Mouse (Mus musculus) left cerebral cortex, postnatal 14 days (tissue): ENCODE measurements around the gene Gga1. TPM values are rescaled to one million over a fixed set of nuclear protein-coding genes. Genes with fewer than 3 reads are reported as not detected.

Experiments
- DNase-seq, 2 experiments: peaks; one replicate each; pipeline ENCODE4 v3.0.0; 2021 to 2022; ENCODE audit warnings: low spot score in 2 of 2, mixed read lengths in 1 of 2
- intact Hi-C: fragments of 180-260 bp; cut with DNase I; formaldehyde crosslinking; loops from one replicate; pipeline ENCODE4 v1.15.1; 2025
- long read RNA-seq, 2 experiments: library from polyadenylated mRNA; stranded (forward); transcript quantifications; one replicate each; pipeline ENCODE4 v2.0.0; 2021
- total RNA-seq, 2 experiments: library from RNA; stranded (reverse); gene quantifications; 2 replicates each; pipeline ENCODE4 v1.2.3; 2021

The Gga1 gene
- 10 to 100 TPM; 53.7 to 56.3 TPM for total RNA-seq
- long read RNA-seq, experiment 1, transcript Gga1-201 (17 exons, 3,034 nt) = major isoform, 94 of 126 reads
- long read RNA-seq, experiment 1, partial matches to known transcripts = 17 of 126 reads
- long read RNA-seq, experiment 1, other reads (novel, unspliced or antisense) = 15 of 126 reads
- long read RNA-seq, experiment 2, transcript Gga1-201 (17 exons, 3,034 nt) = major isoform, 68 of 94 reads
- long read RNA-seq, experiment 2, partial matches to known transcripts = 10 of 94 reads
- long read RNA-seq, experiment 2, other reads (novel, unspliced or antisense) = 16 of 94 reads

DNA sequence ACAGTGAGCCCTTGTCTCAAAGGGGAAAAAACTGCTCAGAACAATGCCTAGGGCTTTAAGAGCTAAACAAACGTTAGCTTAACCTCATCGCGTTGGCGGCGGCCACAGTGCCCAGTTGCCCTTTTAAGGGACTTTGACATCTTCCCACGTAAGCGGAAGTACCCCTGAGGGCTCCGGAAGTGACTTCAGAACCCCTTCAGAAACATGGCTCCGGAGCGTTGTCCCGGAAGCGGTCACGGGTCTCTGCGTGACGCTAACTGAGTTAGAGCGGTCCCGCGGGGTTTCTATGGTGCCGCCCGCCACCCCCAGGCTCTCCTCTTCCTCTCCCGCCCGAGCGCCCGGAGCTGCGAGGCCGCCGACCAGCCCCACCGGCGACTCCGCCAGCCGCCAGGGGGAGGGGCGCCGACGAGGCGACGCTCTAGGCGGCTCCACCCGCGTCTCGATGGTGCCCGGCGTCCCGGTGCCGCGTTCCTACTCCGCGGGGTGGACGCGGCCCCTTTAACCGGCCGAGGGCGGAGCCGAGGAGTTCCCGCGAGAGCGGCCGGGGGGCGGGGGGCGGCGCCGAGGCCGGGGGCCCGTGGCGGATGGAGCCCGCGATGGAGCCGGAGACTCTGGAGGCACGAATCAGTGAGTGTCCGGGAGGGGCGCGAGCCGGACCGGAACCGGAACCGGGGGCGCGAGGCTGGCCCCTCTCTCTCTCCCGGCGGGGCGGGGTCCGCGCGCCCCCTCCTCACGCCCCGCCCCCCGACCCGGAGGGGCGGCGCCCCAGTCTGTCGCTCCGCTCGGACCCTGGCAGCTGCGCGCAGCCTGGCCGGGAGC, at the start of gene Gga1:
Gga1 (plus strand) TSS at position 200 of the 819 bp plus-strand sequence.
- intact Hi-C loops = no loop called here
- peak; percentile 95 to 97 for DNase-seq

DNA sequence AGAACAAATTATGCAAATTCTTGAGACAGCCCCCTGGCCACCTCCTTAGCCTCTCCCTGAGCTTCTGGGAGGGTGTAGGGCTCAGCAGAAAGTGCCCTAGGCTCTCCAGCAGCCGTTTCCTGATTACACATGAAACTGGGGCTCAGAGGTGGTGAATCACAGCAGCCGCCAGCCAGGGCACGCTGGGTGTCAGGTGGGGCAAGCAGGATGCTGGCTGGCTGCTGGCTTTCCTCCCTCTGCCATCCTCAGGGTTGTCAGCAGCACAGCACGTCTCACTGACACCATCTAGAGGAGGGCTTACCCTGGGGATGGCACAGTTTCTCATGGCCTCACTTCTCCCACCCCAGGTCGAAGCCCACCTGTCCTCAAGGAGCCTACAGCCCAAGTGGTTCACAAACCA, 48.7 kb upstream of the Gga1 start:
- intact Hi-C loops = loop anchor here (5.0 kb wide), 1 partner anchor 44 kb away; no protein-coding TSS in a partner anchor
- DNase-seq = no peak

DNA sequence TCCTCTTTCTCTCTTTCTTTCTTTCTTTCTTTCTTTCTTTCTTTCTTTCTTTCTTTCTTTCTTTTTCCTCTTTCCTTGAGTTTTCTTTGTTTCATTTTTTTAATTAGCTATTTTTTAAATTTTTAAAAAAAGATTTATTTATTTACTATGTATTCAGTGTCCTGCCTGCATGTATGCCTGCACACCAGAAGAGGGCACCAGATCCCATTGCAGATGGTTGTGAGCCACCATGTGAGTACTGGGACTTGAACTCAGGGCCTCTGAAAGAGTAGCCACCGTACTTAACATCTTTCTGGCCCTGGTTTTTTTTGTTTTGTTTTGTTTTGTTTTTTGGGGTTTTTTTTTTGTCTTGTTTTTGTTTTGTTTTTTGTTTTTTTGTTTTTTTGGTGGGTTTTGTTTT, 47.4 kb upstream of the Gga1 start:
- intact Hi-C loops = loop anchor here (5.0 kb wide), 1 partner anchor 43 kb away; no protein-coding TSS in a partner anchor
- DNase-seq = no peak

DNA sequence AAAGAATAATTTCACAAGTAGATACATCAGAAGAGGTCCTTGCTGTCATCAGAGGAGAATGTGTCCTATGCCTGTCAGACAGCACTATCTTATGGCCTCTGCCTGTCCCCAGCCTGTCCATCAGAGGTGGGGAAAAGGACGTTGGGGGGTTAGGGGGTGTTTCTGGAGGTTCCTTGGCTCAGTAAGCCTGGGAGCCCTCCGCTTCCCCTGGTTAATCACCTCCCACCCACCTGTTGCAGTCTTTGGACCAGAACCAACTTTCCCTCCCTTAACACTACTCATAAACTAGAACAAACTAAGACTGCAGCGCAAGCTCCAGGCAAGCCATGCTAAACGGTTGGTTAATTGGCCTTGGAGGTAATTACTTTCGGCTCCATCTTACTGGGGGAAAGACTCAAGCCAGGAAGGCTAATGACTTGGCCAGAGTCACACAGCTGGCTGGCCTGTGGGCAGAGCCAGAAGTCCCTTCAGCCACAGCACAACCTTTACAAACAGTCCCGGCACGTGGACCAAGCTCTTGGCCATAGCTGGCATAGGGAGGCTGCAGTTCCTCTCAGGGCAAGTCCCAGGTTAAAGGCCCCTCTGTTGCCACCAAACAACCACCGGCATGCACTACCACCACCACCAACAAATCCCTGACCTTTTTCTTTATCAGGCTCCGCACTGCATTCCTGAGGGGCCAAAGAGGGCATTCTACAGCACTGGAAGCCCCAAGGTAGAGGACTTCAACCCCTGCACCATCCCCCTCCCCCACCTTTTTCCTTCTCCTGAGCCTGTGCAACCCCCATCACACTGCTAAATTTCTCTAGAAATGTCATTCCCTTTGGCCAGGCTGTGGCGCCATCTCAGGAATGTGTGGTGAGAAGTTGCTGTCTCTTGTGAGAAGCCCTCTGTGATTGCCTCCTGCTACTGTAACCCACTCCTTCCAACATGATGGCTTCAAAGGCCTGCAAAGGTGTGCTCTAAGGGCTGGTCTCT, 46.0 kb upstream of the Gga1 start:
- intact Hi-C loops = no loop called here
- DNase-seq = no peak

DNA sequence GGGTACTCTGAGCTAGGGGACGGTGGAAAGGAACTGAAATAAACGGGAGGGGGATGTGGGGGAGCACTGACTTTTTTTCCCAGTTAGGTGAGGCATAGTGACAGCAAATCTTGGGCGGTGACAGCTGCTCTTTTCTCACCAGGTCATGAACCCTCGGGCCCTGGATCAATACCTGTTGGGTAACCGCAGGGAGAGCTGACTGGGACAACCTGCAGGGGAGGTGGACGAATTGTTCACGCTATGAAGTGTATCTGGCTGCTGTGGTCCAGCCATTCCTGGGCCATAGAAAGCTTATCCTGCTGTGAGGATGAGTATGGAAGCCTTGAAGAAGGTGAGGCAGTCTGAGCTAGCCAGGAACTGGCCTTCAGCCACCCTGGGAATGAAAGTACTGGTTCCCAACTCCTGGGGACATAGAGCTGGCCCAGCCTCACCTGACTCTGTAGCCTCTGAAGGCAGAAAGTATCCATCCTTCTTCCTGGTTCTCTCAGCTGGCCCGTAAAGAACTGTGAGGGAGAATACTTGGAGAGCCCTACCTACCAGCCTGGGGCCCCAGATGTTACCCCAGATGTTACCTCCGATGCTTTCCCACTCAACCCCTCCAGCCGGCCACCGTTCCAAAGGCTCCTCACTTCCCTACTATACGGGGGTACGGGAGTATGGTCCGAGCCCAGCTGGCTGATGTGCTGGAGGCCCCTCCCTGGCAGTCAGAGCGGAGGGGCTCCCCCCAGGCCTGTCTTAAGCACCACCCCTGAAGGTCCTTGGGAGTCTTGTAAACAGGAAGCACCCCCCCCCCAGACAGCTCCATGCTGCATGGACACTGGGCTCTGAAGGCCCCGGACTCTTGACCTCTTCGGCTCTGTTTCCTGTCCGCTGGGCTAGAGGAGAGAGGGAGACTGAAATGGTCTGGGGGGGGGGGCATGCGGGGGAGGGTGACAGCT, 45.0 kb upstream of the Gga1 start:
- no peak for DNase-seq
- intact Hi-C loops = no loop called here

DNA sequence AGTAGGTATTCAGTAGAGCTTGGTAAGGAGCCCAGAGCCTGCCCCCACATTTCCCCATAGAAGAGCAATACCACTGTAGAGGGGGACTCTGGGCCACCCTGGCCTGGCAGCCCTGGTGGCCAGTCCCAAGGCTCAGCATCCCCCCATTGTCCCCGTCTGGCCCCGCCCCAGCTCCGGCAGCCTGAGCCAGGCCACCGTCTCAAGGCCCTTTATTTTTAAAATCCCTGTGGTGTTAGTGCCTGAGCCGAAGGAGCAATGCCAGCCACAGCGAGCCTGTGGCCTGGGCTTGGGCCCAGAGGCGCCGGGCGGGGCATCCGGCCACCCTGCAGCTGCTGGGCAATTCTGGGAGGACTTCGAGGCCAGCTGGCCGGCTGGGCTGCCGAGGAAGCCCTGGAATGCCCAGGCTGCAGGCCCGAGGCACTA, 44.3 kb upstream of the Gga1 start:
- intact Hi-C loops = no loop called here
- peak; percentile 71 to 77 for DNase-seq

DNA sequence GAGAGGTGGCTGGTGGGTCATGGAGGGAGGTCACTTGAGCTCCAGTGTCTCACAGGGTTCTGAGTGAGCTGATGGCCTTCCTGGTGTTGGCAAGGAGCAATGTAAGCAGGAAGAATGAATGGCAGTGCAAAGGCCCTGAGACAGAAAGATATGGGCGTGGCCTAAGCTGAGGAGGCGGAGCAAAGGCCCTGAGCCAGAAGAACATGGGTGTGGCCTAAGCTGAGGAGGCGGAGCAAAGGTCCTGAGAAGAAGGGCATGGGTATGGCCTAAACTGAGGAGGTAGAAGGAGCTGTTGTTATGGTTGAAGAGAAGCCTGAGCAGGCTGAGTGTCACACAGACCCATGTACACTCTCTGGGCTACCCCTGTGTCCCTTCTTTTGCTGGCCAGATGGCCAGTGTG, 43.4 kb upstream of the Gga1 start:
- intact Hi-C loops = no loop called here
- no peak for DNase-seq

DNA sequence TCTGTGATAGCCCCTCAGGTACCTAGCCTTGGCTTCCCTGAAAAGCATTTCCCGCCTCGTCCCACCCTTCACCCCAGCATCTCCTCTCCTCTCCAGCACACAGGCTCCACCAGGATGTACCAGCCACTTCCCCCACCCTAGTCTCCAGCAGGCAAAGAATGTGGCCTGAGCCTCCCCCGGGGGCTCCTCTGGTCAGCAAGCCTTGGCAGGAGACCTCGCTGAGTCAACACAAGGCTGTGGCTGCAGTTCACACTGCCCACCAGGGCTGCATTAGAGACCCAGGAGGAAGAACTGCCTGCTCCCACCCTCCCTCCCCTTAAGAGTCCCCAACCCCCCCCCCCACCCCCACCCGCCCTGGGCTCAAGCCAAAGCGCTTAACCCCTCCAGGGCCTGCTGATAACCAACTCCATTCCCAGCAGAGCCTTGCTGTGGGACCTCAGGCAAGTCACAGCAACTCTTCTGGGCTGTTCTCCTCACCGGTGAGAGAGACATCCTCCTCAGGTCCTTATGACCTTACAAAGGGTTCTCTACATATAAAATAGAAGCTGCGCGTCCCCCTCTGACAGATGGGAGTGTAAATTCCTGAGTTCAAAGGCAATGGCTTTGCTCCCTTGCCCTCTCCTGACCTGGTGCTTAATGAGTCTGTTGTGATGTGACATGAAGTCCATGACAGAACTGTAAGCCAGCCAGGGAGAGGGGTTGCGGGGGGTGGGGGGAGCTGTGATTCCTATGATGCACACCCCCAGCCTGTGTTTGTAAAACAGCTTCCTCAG, 42.6 kb upstream of the Gga1 start:
- intact Hi-C loops = no loop called here
- DNase-seq = no peak

DNA sequence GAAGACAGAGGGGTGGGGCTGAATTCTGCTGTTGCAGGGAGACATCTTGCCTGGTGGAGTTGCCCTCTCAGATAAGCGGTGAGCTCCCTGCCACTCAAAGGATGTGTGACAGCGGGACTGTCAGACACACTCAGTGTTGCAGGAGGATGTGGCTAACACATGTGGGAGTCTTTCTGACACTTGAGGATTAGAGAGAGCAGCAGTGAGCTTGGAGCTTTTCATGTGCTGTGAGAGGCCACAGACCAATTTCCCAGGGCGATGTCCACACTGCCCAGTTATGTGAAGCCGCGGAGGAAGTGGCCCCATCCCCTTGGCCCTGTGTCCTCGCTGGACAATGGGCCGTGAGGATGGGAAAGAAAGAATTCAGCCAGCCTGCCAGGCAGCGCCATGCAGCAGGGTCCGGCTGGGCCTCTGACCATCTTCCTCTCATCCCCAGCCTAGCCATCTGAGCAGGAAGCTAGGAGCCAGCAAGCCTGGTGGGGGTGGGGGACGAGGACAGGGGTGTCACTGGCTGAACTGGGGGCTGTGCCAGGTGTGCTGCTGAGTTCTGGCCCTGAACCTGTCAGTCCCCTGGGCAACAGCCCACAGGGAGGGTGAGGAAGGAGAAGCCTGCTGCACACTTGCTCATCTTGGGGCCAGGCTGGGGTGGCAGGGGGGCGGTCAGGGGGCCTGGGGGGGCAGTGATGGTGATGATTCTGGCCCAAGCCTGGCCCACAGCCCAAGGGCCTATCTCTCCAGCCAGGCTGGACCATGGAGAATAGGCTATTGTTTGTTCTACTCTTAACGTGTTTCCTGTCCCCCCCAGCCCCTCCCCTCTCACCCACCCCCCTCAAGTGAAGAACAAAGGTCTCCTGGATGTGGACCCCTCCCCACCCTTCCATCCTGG, 41.5 kb upstream of the Gga1 start:
- intact Hi-C loops = no loop called here
- no peak for DNase-seq

DNA sequence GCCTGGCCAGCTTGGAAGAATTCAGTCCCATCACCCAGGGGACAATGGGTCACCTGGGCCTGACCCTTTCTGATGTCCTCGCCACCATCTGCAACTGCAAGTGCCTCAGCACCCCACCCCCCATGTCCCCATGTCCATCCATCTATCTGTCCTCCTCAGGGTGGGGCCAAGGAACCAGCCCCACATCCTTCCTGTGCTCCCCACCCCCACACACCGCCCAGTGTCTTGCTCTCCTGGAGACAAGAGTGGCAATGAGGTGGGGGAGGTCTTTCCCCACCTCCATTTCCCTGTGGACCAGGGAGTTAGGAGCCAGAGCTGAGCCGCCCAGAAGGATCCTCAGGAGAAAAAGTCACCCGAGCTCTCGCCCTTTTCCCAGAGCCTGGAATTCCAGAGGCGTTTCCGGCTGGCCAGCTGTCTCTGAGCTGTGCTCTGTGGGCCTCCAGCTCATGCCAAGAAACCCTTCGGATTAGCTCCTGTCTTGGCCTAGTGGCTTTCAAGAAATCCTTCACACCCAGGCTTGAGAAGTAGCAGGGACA, 40.8 kb upstream of the Gga1 start:
- intact Hi-C loops = no loop called here
- no peak for DNase-seq

DNA sequence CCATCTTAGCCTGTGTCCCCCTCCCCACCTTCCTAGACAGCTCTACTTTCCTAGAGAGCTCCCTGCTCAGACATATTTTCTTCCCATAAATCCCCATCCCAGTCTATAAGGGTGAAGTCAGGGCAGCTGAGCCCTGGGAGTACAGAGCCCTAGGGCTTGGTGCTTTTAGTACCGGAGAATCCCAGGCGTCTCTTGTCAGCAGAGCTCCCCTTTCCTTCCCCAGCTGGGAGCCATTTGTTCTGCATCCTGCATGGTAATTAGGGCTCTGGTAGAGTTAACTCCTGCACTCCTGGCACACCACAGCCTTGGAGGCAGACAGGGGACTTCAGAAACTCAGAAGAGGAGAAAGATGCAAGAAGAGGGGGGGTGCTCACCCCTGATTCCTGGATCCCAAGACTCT, 37.2 kb upstream of the Gga1 start:
- DNase-seq = no peak
- intact Hi-C loops = no loop called here

DNA sequence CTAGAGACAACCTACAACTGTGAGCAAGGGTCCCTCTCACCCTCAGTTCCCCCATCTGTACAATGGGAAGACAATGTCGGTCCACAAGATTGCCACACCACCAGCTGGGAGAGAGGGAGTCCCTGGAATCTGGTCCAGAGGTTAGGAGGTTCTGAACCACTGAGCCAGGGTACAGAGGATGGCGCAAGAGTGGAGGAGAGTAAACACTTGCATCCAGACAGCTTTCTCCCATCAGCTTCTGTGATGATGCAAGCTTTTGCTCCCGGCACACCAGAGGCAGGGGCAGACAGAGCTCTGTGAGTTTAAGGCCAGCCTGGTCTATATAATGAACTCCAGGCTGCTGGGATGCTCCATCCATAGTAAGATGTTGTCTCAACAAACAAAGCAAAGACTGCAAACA, 36.7 kb upstream of the Gga1 start:
- DNase-seq = no peak
- intact Hi-C loops = no loop called here

DNA sequence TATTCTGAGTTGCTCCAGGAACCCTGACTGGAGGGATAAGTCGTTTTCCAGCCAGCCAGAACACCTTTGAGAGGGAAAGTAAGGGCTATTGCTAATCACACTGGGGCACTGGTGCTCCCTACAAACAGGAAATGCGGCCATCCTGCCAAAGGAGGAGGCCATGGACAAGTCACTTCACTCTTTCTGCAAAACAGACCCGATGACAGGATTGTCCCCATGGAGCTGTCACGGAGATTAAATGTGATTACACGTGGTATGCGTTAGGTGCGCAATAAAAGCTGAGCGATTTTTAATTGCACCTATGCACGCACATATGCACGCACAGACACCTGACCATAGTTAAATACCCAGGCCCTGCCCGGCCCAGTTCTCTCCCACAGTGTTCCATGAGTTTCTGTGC, 36.2 kb upstream of the Gga1 start:
- intact Hi-C loops = no loop called here
- DNase-seq = no peak

DNA sequence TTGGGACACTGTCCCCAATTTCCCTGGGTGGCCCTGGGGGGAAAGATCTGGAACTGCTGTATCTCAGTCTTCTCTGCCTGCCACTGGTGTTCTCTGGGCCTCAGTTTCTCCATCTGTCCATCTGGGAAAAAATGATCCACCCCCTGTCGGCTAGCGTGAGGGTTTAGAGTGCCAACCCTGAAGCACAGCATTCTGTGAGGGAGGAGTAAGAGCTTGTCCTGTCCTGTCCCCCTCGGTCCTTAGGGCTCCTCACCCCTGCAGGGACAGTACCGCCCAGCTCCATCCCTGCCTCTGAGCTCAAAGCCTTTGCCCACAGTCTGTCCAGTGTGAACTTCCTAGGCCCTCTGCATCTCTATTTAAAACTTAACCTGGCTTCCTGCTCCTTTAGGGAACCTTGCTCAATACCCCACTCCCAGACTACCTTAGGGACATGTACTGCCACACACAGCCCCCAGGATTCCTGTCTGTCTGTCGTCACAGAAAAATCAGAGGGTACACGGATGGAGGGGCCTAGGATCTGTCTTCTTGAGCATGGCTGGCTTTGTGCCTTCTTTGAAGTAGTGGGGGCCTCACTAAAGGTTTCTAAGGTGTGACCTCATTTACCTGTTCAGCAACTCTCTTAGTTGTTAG, 35.7 kb upstream of the Gga1 start:
- intact Hi-C loops = no loop called here
- no peak for DNase-seq

DNA sequence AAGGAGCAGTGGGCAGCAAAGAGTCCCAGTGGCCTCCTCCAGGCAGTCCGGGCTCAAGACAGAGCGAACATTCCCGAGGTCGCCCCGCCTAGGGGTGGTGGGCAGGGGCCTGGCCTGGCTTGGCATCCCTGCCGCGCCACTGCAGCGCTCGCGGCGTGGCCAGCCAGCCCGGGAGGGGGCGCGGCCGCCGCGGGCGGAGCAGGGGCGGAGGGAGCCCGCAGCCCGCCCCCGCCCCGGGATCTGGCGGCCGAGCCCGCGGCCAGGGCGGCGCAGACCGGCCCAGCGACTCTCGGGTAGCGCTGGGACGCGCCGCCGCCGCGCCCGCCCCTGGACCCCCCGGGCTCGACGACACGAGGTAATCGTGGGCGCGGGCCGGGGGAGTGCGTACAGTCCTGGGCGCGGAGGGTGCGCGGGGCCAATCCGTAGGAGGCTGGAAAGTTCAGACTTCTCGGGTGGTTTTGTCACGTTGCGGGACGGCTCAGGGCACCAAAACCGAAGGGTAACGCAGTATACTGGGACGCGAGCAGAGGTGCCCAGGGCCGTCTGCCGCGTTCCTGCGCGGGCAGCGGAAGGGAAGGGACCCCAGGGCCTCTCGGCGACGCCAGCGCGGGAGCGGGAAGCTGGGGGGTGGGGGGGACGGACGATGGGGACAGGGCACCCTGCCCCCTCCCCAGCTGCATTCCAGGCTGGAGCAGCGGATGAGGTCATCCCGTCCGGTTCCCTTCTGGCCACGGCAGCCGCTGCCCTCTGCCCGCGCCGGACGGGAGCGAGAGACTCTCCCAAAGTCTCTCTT, 34.4 kb upstream of the Gga1 start, which contains the start of gene Cdc42ep1:
Cdc42ep1 (plus strand) TSS at position 254 of the 793 bp plus-strand sequence.
- no peak for DNase-seq
- intact Hi-C loops = no loop called here
